Mouse (Mus musculus) thymus, adult 2 months (tissue): Measurements from ENCODE around the gene Rnf157. TPM values are rescaled to one million over a fixed set of nuclear protein-coding genes. Genes with fewer than 3 reads are reported as not detected.

ENCODE experiments used
- DNase-seq: peaks from one replicate; pipeline ENCODE4 v3.0.0; 2021
- H3K27ac ChIP-seq: fragments of 200-500 bp; 2 replicates; pipeline ENCODE4 v1.5.1; 2012; ENCODE audit warnings: low read length, control low read depth; ENCODE audit not compliant: control insufficient read depth, insufficient read depth
- H3K27me3 ChIP-seq: fragments of 200-500 bp; 2 replicates; pipeline ENCODE4 v1.6.1; 2012; ENCODE audit warnings: mild to moderate bottlenecking, low read length, moderate library complexity, mixed read lengths; ENCODE audit not compliant: control insufficient read depth, insufficient read depth
- H3K36me3 ChIP-seq: fragments of 200-500 bp; 2 replicates; pipeline ENCODE4 v1.6.1; 2012; ENCODE audit warnings: mild to moderate bottlenecking, low read length, moderate library complexity; ENCODE audit not compliant: control insufficient read depth, insufficient read depth
- H3K4me1 ChIP-seq: fragments of 200-500 bp; replicated peaks from 2 replicates; pipeline ENCODE4 v1.6.1; 2012; ENCODE audit warnings: low read length; ENCODE audit not compliant: control insufficient read depth, insufficient read depth
- H3K4me3 ChIP-seq: fragments of 200-500 bp; 2 replicates; pipeline ENCODE4 v1.5.1; 2012; ENCODE audit warnings: mild to moderate bottlenecking, low read length, control low read depth, moderate library complexity; ENCODE audit not compliant: control insufficient read depth, insufficient read depth
- CTCF ChIP-seq: fragments of 200-500 bp; IDR thresholded peaks from 2 replicates; pipeline ENCODE4 v1.5.1; 2012; ENCODE audit warnings: mild to moderate bottlenecking, control low read depth, low read length, moderate library complexity, borderline replicate concordance; ENCODE audit not compliant: control insufficient read depth, poor library complexity, insufficient read depth; ENCODE audit errors: extremely low read depth
- POLR2A ChIP-seq: fragments of 200-500 bp; IDR thresholded peaks from 2 replicates; pipeline ENCODE4 v1.6.1; 2012; ENCODE audit warnings: mild to moderate bottlenecking, low read length, control low read depth, moderate library complexity; ENCODE audit not compliant: control insufficient read depth, poor library complexity, insufficient read depth; ENCODE audit errors: extremely low read depth
- WGBS: fragments of 180-500 bp; shearing (Covaris S2); methylation state at CpG from one replicate; pipeline ENCODE4 v1.1.7; 2018; 5-methylcytosine and 5-hydroxymethylcytosine counted together
- polyA plus RNA-seq: library from polyadenylated mRNA; depleted of rRNA; stranded (reverse); fragments of >200 nt; gene quantifications from 2 replicates; pipeline ENCODE4 v1.2.3, GENCODE M21; 2012; rRNA removed

The Rnf157 gene
- polyA plus RNA-seq, result 98.7 and 119 TPM in 2 replicates

- Histone ChIP-seq H3K27ac (no peak within 1 kb of the TSS), H3K36me3 (no peaks in the 10 kb centered on the region), H3K27me3 (no peaks in the 10 kb centered on the region), H3K4me3 (peak within 1 kb of the TSS; percentile 60), H3K4me1 (peaks cover 13% of the 10 kb centered on the region)
- TF ChIP-seq POLR2A (peak; percentile 35; the same call in 1 of the 2 replicates), CTCF (peak; percentile 40; the same call in 1 of the 2 replicates)
- DNase-seq, result peak; percentile 85
- 5% methylated on average over 82 of the region's 82 CpGs for WGBS
These were observed at the start of gene Rnf157 for GRCm38 (mm10) chr11:116412904-116413630. Gene Rnf157 (minus strand): TSS chr11:116413032.

GRCm38 (mm10) chr11:116459786-116460185, 47.0 kb upstream of the Rnf157 start:
- DNase-seq, result no peak
- no peak overlapping the region for H3K4me3 ChIP-seq
- TF ChIP-seq CTCF (no peak), POLR2A (no peak)
- H3K36me3 ChIP-seq, result no peaks in the 10 kb centered on the region
- 79% methylated on average over 4 of the region's 4 CpGs for WGBS
- no peak overlapping the region for H3K27ac ChIP-seq
- no peaks in the 10 kb centered on the region for H3K4me1 ChIP-seq
- H3K27me3 ChIP-seq, result no peaks in the 10 kb centered on the region

- H3K4me1 ChIP-seq, result no peaks in the 10 kb centered on the region
- no peak for TF ChIP-seq POLR2A
- TF ChIP-seq CTCF, result no peak
- H3K4me3 ChIP-seq, result no peak overlapping the region
- no peak overlapping the region for H3K27ac ChIP-seq
- no peak for DNase-seq
- 94% methylated on average over 8 of the region's 8 CpGs for WGBS
- H3K27me3 ChIP-seq, result no peaks in the 10 kb centered on the region
- H3K36me3 ChIP-seq, result no peaks in the 10 kb centered on the region
These were observed 43.4 kb upstream of the Rnf157 start for GRCm38 (mm10) chr11:116456234-116456633.

DNA sequence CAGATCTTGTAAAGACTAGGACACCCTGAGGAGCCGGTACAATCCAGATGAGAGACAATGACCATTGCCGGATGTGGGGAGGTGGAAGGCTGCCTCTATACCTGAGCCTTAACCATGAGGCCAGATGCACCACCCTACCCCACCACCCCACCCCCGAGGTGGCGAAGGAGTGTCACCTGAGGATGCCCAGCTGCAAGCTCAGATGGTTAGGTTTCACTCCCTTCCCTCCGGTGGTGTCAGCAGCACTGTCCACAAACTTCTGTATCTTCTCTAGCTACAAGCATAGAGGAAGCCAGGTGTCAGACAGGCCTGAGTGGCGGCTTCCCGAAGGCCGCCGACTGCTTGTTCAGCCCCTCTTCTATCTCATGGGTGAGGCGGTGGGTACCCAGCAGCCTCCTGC, 41.1 kb upstream of the Rnf157 start:
- no peaks in the 10 kb centered on the region for H3K27me3 ChIP-seq
- TF ChIP-seq POLR2A (no peak), CTCF (no peak)

DNA sequence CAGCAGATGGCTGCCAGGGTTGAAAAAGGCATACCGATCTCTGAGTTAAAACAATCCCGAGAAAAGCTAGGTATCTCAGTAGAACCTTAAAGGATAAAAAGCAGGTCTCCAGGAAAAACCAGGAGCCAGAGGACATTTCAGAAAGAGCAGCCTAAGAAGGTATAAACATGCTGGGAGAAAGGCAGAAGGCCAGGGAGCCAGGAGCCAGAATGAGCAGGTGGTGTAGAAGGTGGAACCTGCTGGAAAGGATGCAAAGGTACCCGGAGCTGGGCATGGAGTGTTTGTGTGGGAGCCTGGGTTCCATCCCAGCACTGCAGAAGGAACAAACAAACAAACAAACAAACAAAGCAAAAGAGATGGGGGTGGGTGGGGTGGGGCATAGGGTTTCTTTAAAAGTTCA, 36.5 kb upstream of the Rnf157 start:
- no peaks in the 10 kb centered on the region for H3K27me3 ChIP-seq
- no peaks in the 10 kb centered on the region for H3K36me3 ChIP-seq
- 97% methylated on average over 3 of the region's 3 CpGs for WGBS
- no peak overlapping the region for H3K4me3 ChIP-seq
- no peak for DNase-seq
- H3K27ac ChIP-seq, result no peak overlapping the region
- H3K4me1 ChIP-seq, result no peaks in the 10 kb centered on the region
- TF ChIP-seq CTCF (no peak), POLR2A (no peak)

More for the DNA sequence above, 41.1 kb upstream of the Rnf157 start:
- H3K36me3 ChIP-seq, result no peaks in the 10 kb centered on the region
- H3K27ac ChIP-seq, result no peak overlapping the region
- H3K4me3 ChIP-seq, result no peak overlapping the region
- H3K4me1 ChIP-seq, result no peaks in the 10 kb centered on the region
- WGBS, result 86% methylated on average over 10 of the region's 10 CpGs
- no peak for DNase-seq

GRCm38 (mm10) chr11:116447822-116448221, 35.0 kb upstream of the Rnf157 start:
- H3K27me3 ChIP-seq, result no peaks in the 10 kb centered on the region
- TF ChIP-seq POLR2A, result no peak
- 81% methylated on average over 5 of the region's 5 CpGs for WGBS
- H3K27ac ChIP-seq, result no peak overlapping the region
- no peak overlapping the region for H3K4me3 ChIP-seq
- DNase-seq, result no peak
- no peaks in the 10 kb centered on the region for H3K36me3 ChIP-seq
- H3K4me1 ChIP-seq, result no peaks in the 10 kb centered on the region

- H3K4me3 ChIP-seq, result no peak overlapping the region
- no peak for TF ChIP-seq POLR2A
- no peaks in the 10 kb centered on the region for H3K36me3 ChIP-seq
- no peaks in the 10 kb centered on the region for H3K27me3 ChIP-seq
- H3K27ac ChIP-seq, result no peak overlapping the region
- H3K4me1 ChIP-seq, result no peaks in the 10 kb centered on the region
- no peak for DNase-seq
- 34% methylated on average over 19 of the region's 19 CpGs for WGBS
These were observed 33.6 kb upstream of the Rnf157 start for GRCm38 (mm10) chr11:116446308-116446887.
